Mouse (Mus musculus) 416B (cell line): ENCODE results near the gene Dlgap4.
"Not testable (repeated sequence)": the region's sequence is repeated elsewhere in the genome, so short reads cannot be mapped to it uniquely, and the experiment has no call there.

Source experiments
- DNase-seq: peaks from one replicate; pipeline ENCODE4 v3.0.0; 2011; ENCODE audit warnings: low read depth

Gene Dlgap4

GRCm38 (mm10) chr2:156776907-156777306, 163.4 kb downstream of the Dlgap4 start:
- no peak for DNase-seq

DNA sequence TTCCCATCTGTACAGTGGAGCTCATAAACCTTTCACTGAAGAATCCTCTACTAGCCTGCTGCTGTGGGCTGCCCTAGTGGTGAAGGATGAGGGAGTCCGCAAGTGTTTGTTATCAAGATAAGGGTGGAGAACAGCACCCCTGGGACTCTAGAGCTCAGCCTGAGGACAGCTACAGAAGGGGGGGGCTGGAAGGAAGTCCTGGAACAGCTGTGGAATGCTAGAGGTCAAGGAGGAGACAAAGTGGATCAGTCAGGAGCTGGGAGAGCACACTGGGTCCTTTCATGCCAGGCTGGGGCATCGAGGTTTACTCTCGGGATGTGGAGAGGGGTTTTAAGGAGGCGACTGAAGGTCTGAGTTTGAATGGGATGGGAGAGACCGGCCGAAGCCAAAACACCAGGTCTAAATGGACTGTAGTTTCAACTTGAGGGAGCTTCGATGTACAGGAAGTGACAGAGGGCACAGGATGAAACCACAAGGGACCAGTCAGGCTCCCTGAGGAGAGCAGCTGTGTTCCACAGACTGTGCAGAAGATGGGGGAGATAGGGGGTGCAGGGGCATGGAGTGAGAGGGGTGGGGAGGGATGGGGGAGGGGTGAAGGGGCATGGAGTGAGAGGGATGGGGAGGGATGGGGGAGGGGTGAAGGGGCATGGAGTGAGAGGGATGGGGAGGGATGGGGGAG, 164.0 kb downstream of the Dlgap4 start:
- DNase-seq, result peak; percentile 35

GRCm38 (mm10) chr2:156778571-156778970, 165.1 kb downstream of the Dlgap4 start:
- DNase-seq, result no peak

- DNase-seq, result peak; percentile 61
Measured at GRCm38 (mm10) chr2:156779036-156779435, 165.5 kb downstream of the Dlgap4 start.

- DNase-seq, result no peak
Measured at GRCm38 (mm10) chr2:156779488-156779887, 166.0 kb downstream of the Dlgap4 start.

GRCm38 (mm10) chr2:156780129-156780528, 166.6 kb downstream of the Dlgap4 start:
- no peak for DNase-seq

DNA sequence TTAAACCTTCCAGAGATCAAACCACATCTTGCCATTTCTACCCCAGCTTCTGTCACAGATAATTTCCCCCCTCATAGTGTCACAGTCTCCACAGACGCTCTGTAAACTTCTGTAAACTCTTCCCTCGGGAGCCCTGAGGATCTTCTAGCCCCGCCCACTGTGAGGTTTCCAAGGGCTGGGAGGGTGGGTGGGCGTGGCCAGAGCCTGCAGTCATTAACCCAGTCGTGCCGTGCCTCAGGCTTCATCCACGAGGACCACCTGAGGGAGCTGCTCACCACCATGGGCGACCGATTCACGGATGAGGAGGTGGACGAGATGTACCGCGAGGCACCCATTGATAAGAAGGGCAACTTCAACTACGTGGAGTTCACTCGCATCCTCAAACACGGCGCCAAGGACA, 167.2 kb downstream of the Dlgap4 start:
- no peak for DNase-seq

DNA sequence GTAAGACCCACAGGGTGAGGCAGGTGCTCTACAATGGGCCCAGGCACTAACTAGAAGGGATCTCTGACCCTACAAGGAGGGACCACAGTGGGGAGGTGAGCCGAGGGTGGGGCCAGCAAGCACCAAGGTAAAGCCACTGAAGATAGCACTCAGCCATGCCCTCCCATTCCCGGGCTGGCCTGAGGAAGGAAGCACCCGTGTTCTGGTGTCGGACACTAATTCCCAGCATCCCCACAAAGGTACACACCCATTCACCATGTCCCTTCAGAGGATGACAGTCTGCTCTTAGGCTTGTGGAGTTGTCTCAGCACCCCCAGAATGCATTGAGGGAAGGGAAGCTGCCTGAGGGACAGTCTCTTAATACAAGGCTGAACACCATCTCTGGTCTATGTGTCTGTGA, 167.8 kb downstream of the Dlgap4 start:
- DNase-seq, result no peak

- no peak for DNase-seq
Measured at GRCm38 (mm10) chr2:156781836-156782480, 168.5 kb downstream of the Dlgap4 start.

GRCm38 (mm10) chr2:156782481-156783348, 169.2 kb downstream of the Dlgap4 start:
- DNase-seq, result no peak

DNA sequence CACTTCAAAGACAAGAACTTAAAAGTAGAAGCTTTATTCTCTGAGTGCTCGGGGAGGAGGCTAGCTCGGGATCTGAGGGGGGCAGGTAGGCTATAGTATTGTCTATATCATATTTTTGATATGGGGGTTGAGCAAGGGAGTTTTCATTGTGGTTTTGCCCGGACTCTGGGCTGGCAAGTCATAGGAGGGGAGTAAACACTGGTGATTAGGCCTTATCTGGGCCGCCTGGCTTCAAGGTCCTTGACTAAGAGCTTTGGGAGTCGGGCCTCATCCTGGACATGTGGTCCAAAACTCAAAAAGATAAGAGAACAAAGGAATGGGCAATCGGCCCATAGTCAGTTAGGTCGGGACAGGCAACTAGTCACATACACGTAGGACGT, 169.8 kb downstream of the Dlgap4 start:
- peak; percentile 63 for DNase-seq

DNA sequence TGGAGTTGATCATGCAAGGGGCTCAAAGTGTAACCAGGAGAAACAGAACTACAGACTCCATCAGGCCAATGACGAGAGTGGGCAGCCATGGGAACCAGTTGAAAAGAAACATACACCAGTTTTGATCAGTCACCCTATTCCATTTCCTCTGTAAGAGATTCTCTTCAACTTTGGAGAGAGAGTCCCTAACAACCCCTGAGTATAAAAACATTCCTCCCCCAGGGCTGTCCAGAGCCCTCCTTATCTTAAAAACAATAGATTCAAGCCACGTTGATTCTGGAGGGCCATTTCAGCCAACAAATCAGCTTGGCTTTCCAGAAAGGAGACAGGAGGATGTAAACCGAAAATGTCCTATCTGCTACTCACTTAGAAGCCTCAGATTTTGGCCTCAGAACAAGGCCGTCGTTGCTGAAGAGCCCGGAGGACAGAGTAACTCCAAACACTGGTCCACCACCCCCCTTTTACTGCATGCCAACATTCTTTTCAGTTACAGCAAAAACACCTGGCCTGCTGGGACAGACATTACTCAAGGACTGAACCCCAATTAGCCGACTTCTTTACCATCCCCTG, 170.6 kb downstream of the Dlgap4 start:
- no peak for DNase-seq

GRCm38 (mm10) chr2:156784891-156785290, 171.4 kb downstream of the Dlgap4 start:
- no peak for DNase-seq

- DNase-seq, result not testable (repeated sequence)
Measured at GRCm38 (mm10) chr2:156786369-156786768, 172.9 kb downstream of the Dlgap4 start.

GRCm38 (mm10) chr2:156787090-156787775, 173.7 kb downstream of the Dlgap4 start:
- DNase-seq, result no peak

GRCm38 (mm10) chr2:156787776-156788105, 174.2 kb downstream of the Dlgap4 start:
- DNase-seq, result peak; percentile 83

DNA sequence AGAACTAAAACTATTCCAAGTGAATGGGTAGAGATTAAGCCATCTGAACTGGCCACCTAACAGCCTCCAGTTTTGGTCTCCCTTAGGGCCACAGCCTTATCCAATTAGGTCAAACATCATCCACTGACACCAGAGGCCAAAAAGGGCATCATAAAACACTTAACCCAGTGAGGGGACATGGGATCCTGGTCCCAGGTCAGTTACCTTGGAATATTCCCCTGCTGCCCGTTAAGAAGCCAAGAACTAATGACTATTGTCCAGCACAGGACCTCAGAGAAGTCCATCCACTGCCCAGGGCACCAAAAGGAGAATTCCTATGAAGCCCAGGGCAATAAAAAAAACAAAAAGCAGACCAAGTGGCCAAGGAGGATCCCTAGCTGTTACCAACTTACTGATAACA, 175.3 kb downstream of the Dlgap4 start:
- DNase-seq, result no peak

- DNase-seq, result no peak
Measured at GRCm38 (mm10) chr2:156798516-156798915, 185.0 kb downstream of the Dlgap4 start.

- no peak for DNase-seq
Measured at GRCm38 (mm10) chr2:156801045-156801444, 187.5 kb downstream of the Dlgap4 start.

DNA sequence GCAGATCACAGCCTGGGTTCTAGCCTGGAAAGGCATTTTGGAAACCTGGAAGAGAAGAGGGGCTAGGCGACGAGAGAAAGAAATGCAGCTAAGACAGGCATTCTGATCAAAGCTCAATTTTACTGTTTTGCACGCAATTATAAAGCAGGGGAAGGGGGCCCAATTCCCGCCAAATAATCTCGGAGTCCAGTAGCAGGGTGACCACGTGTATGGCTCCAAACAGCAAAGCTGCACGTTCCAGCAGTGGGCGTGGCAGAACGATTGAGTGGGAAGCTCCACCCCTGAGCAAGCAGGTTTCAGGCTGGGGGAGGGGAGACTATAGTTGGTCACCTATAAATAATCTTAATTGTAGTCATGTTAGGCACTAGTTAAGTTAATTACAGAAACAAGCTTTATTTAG, 188.6 kb downstream of the Dlgap4 start:
- not testable (repeated sequence) for DNase-seq

DNA sequence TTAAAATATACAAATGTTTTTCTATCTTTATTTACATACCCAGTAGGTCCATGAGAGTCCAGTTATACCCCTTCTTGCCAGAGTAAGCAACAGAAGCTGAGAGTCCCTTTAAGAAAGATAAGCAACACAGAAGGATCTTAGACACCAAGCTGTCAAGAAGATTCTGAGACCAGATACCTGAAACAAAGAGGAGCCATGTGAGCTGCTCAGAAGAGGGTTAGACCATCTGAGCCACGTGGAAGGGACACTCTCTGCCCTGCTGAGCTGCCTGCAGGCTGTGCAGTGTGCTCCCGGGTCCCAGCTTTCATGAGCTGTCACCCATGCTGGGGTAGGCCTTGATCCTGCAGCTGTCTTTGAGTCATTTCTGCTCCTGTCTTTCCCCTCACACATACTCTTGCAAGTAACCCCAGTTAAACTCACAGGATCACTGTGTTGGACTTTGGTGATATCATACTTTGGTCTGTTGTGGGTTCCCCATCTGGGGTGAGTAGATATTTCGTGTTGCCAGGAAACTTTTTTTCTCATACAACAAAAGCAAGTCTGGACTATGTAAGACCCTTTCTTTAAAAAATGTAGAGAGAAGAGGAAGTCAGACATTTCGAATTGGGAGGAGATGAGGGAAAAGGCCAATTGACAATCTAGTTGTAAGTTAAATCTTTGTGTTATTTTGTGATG, 190.3 kb downstream of the Dlgap4 start:
- DNase-seq, result peak; percentile 10
